Mouse (Mus musculus) heart, adult 2 months (tissue): ENCODE data around the gene Rab39. TPM values are rescaled to one million over a fixed set of nuclear protein-coding genes. Genes with fewer than 3 reads are reported as not detected.

Experiments used
- DNase-seq, 2 experiments: peaks; one replicate each; pipeline ENCODE4 v3.0.0; 2021
- H3K27ac ChIP-seq: fragments of 200-600 bp; 2 replicates; pipeline ENCODE4 v1.8.1; 2022
- H3K27me3 ChIP-seq: fragments of 200-500 bp; 2 replicates; pipeline ENCODE4 v1.6.1; 2012; ENCODE audit warnings: mild to moderate bottlenecking, low read length, inconsistent platforms, mixed read lengths; ENCODE audit not compliant: control insufficient read depth, insufficient read depth
- H3K36me3 ChIP-seq: fragments of 200-500 bp; 2 replicates; pipeline ENCODE4 v1.6.1; 2012; ENCODE audit warnings: low read length, inconsistent platforms; ENCODE audit not compliant: control insufficient read depth, insufficient read depth
- H3K4me1 ChIP-seq: fragments of 200-500 bp; 2 replicates; pipeline ENCODE4 v1.6.1; 2011; ENCODE audit warnings: low read length; ENCODE audit not compliant: control insufficient read depth, insufficient read depth
- H3K4me3 ChIP-seq: fragments of 200-600 bp; 2 replicates; pipeline ENCODE4 v1.8.1; 2022
- H3K79me2 ChIP-seq: fragments of 200-500 bp; replicated peaks from 2 replicates; pipeline ENCODE4 v1.6.1; 2012; ENCODE audit warnings: mild to moderate bottlenecking, inconsistent platforms, low read length, moderate library complexity, mixed read lengths; ENCODE audit not compliant: control insufficient read depth, insufficient read depth
- H3K9ac ChIP-seq: fragments of 200-500 bp; 2 replicates; pipeline ENCODE4 v1.6.1; 2012; ENCODE audit warnings: low read depth, mild to moderate bottlenecking, control low read depth, inconsistent platforms, low read length, mixed read lengths
- CTCF ChIP-seq: fragments of 200-600 bp; IDR thresholded peaks from 2 replicates; pipeline ENCODE4 v1.8.1; 2022; ENCODE audit warnings: antibody characterized with exemption, mild to moderate bottlenecking, moderate library complexity
- EP300 ChIP-seq: fragments of 200-500 bp; IDR thresholded peaks from 2 replicates; pipeline ENCODE4 v1.6.1; 2011; ENCODE audit warnings: low read depth, low read length, control low read depth; ENCODE audit not compliant: insufficient read depth
- POLR2A ChIP-seq: fragments of 200-500 bp; IDR thresholded peaks from 2 replicates; pipeline ENCODE4 v1.6.1; 2011; ENCODE audit warnings: mild to moderate bottlenecking, low read depth, low read length, control low read depth; ENCODE audit not compliant: insufficient read depth
- WGBS: fragments of 180-500 bp; shearing (Covaris S2); methylation state at CpG from one replicate; pipeline ENCODE4 v1.1.7; 2018; 5-methylcytosine and 5-hydroxymethylcytosine counted together
- intact Hi-C: fragments of 180-260 bp; cut with DNase I; formaldehyde crosslinking; loops from one replicate; pipeline ENCODE4 v1.15.1; 2025
- long read RNA-seq: library from polyadenylated mRNA; stranded (forward); transcript quantifications from one replicate; pipeline ENCODE4 v2.0.0, GENCODE M21; 2021
- polyA plus RNA-seq: library from polyadenylated mRNA; depleted of rRNA; stranded (reverse); fragments of >200 nt; gene quantifications from 2 replicates; pipeline ENCODE4 v1.2.3, GENCODE M21; 2012; rRNA removed
- total RNA-seq, 2 experiments: library from RNA; stranded (reverse); gene quantifications; 2 replicates each; pipeline ENCODE4 v1.2.3; 2021

The Rab39 gene
- total RNA-seq, result under 1 TPM; 0.09 to 0.13 TPM
- polyA plus RNA-seq, result 0.12 and 0.18 TPM in 2 replicates
- long read RNA-seq, result 0 reads

DNA sequence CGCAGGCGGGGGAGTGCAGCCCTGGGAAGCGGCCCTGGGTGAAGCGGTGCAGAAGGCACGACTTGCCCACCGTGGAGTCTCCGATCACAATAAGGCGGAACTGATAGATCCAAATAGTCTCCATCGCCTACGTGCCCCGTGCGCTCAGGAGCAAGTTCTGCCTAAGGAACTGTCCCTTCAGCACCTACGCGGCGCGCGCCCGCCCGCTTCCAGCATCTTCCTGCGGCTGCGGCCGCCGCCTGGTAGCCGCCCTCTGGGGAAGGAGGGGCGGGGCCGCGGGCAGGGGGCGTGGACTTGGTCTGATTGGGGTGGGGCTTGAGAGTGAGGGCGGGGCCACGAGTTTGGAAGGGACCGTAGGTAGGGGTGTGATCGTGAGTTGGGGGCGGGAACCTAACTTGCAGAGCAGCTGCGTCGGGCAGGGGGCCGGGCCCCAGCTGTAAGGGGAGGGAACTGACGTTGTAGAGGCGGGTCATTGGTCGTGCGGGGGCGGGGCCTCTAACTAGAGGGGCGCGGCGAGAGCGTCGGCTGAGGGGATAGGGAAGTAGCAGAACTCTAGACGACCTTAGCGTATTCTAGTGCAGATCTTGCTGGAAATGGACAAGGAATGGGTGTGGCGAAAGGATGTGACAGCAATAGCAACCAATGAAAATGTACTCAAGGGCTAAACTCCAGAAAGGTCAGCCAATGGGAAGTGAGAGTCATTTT lies at the start of gene Rab39:
TSS of gene Rab39 (minus strand) at position 241 of the 705 bp plus-strand sequence.
- Histone ChIP-seq H3K79me2 (no peaks in the 10 kb centered on the region), H3K27ac (no peak within 1 kb of the TSS), H3K9ac (no peak within 1 kb of the TSS), H3K4me1 (no peaks in the 10 kb centered on the region), H3K27me3 (no peaks in the 10 kb centered on the region), H3K36me3 (no peaks in the 10 kb centered on the region), H3K4me3 (peak within 1 kb of the TSS; percentile 11)
- WGBS, result 1% methylated on average over 49 of the region's 49 CpGs
- peak; percentile 70 to 83 for DNase-seq
- intact Hi-C loops, result no loop called here
- no peak for TF ChIP-seq POLR2A
- no peak for TF ChIP-seq CTCF
- TF ChIP-seq EP300, result no peak

DNA sequence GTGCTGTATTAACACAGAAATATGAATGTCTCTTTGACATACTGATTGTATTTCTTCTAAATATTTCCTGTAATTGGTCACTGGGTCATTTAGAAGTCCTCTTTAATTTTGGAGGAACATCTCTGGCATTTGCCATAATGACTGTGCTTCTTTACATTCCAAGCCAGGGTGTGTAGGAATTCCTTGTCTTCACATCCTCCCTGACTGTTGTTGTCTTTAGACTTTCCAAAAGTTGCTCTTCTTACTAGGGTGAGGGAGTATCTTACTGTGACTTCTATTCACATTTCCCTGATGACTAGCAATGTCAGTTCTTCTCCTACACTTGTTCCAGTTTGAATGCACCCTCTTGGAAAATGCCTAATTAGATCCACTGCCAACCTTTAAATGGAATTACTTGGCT lies 48.8 kb upstream of the Rab39 start:
- Histone ChIP-seq H3K4me3 (no peak overlapping the region), H3K4me1 (no peaks in the 10 kb centered on the region), H3K79me2 (no peaks in the 10 kb centered on the region), H3K36me3 (no peaks in the 10 kb centered on the region), H3K27ac (no peak overlapping the region), H3K9ac (no peak overlapping the region), H3K27me3 (peaks cover 1% of the 10 kb centered on the region; the same call in 1 of the 2 replicates)
- intact Hi-C loops, result no loop called here
- TF ChIP-seq CTCF (no peak), POLR2A (no peak), EP300 (no peak)
- DNase-seq, result no peak

DNA sequence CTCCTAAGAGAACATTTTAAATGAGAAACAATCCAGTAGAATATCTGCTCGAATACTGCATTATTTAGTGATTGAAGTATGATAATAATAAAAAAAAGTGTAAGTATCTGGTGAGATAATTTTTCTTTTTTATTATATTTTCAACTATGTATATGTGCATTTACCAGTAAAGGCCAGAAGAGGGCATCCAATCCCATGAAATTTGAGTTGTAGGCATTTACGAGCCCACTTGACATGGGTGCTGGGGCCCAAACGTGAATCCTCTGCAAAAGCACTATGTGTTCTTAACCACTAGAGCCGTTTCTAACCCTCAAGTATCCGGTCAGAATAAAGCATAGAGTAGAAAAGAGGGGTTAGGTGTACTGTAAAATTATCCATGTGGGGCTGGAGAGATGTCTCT lies 44.9 kb upstream of the Rab39 start:
- intact Hi-C loops, result no loop called here
- peak; percentile 51 for TF ChIP-seq CTCF
- TF ChIP-seq POLR2A, result no peak
- Histone ChIP-seq H3K9ac (no peak overlapping the region), H3K27me3 (peaks cover 1% of the 10 kb centered on the region; the same call in 1 of the 2 replicates), H3K27ac (no peak overlapping the region), H3K79me2 (no peaks in the 10 kb centered on the region), H3K4me3 (no peak overlapping the region), H3K4me1 (no peaks in the 10 kb centered on the region), H3K36me3 (no peaks in the 10 kb centered on the region)
- DNase-seq, result no peak
- 41% methylated on average over 5 of the region's 5 CpGs for WGBS

DNA sequence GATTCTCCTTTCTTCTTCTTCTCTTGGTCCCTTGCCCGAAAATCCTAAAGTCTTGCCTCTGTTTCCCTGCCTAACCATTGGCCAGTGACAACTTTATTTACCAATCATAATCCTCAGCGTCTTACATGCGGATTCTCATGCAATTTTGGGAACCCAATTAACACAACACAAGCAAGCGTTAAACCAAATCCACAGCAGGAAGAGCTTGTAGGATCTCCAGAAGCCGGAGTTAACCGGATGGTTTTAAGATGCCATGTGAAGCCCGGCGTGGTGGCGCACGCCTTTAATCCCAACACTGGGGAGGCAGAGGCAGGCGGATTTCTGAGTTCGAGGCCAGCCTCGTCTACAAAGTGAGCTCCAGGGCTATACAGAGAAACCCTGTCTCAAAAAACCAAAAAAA lies 44.4 kb upstream of the Rab39 start:
- no peak overlapping the region for H3K27ac ChIP-seq
- DNase-seq, result no peak
- 80% methylated on average over 13 of the region's 13 CpGs for WGBS
- no peak overlapping the region for H3K4me3 ChIP-seq
- H3K27me3 ChIP-seq, result peaks cover 1% of the 10 kb centered on the region; the same call in 1 of the 2 replicates
- H3K4me1 ChIP-seq, result no peaks in the 10 kb centered on the region
- no peak for TF ChIP-seq EP300
- TF ChIP-seq POLR2A, result no peak
- TF ChIP-seq CTCF, result no peak
- H3K36me3 ChIP-seq, result no peaks in the 10 kb centered on the region
- H3K79me2 ChIP-seq, result no peaks in the 10 kb centered on the region
- intact Hi-C loops, result no loop called here
- no peak overlapping the region for H3K9ac ChIP-seq

DNA sequence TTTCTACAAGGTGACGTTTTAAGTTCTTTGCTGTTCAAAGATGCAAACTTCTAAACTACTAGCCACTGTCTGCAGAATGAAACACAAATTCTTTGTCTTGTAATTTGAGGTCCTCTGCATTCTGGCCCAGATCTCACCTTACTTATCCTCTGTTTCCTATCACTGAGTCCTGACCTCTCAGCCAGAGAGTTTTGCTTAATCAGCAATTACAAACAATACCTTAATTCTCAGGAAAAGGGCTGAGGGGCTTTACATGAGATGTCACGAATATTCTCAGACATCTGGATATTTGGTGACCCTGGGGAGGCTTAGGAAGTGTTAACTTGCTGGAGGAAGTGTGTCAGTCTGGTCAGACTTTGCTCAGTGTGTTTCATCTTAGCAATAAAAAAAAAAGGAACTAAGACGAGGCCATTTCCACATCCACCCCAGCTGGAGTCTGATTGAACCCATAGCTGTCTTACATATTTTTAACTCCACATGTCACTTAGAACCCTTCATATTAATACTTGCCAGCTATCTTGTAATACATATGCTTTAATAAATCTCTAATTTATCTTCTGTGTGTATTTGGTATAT lies 34.9 kb upstream of the Rab39 start:
- 36% methylated on average over 3 of the region's 3 CpGs for WGBS
- no peak for DNase-seq
- TF ChIP-seq EP300, result no peak
- no peak for TF ChIP-seq POLR2A
- TF ChIP-seq CTCF, result no peak
- Histone ChIP-seq H3K27me3 (no peaks in the 10 kb centered on the region), H3K4me1 (no peaks in the 10 kb centered on the region), H3K27ac (no peak overlapping the region), H3K36me3 (no peaks in the 10 kb centered on the region), H3K9ac (no peak overlapping the region), H3K79me2 (no peaks in the 10 kb centered on the region), H3K4me3 (no peak overlapping the region)
- intact Hi-C loops, result no loop called here

DNA sequence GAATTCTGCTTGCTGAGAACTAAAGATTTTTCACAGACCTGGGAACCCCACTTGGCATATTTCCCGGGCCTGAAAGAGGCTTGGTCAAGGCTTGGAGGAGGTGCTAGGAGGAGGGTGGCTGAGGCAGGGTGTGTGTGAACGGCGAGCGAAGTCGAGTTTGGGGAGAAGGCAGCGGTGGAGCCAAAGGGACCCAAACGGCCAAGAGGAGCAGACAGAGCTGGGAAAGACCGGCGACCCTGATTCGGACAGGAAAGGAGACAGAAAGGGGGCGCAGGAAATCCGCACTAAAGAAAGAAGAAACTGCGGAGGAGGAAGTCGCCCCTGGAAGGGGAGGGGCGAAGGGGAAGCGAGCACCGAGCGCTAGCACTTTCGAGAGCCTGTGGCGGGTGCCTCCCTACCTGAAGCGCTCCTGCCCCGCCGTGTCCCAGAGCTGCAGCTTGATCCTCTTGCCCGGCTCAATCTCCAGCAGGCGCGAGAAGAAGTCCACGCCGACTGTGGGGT lies 491 bp downstream of the Rab39 start:
- Histone ChIP-seq H3K4me1 (no peaks in the 10 kb centered on the region), H3K36me3 (no peaks in the 10 kb centered on the region), H3K4me3 (peak overlapping the region; percentile 11), H3K27ac (no peak overlapping the region), H3K79me2 (no peaks in the 10 kb centered on the region), H3K27me3 (no peaks in the 10 kb centered on the region), H3K9ac (no peak overlapping the region)
- 3% methylated on average over 28 of the region's 28 CpGs for WGBS
- intact Hi-C loops, result no loop called here
- DNase-seq, result peak in 1 of 2 experiments; percentile 46
- no peak for TF ChIP-seq POLR2A
- TF ChIP-seq CTCF, result no peak
- no peak for TF ChIP-seq EP300
